Mouse (Mus musculus): Measurements from ENCODE around the gene Tcte1.
A peak's percentile ranks its signal among the peaks of the same experiment; 100 is the strongest.

The Tcte1 gene

GRCm38 (mm10) chr17:45548541-45549512, 25.6 kb downstream of the Tcte1 start:
- no peak for DNase-seq (ENCODE audit: low read depth)

- DNase-seq (ENCODE audit: low read depth), result no peak
These were observed 26.5 kb downstream of the Tcte1 start, which contains the start of gene Tmem151b for GRCm38 (mm10) chr17:45549617-45550181. TSS of gene Tmem151b (minus strand) at chr17:45549677.

GRCm38 (mm10) chr17:45550253-45550652, 27.0 kb downstream of the Tcte1 start:
- no peak for DNase-seq (ENCODE audit: low read depth)

- DNase-seq (ENCODE audit: low read depth), result no peak
These were observed 28.1 kb downstream of the Tcte1 start for GRCm38 (mm10) chr17:45551249-45551796.

GRCm38 (mm10) chr17:45551816-45552451, 28.7 kb downstream of the Tcte1 start:
- DNase-seq (ENCODE audit: low read depth), result no peak

- no peak for DNase-seq (ENCODE audit: low read depth)
These were observed 29.8 kb downstream of the Tcte1 start for GRCm38 (mm10) chr17:45553065-45553464.

GRCm38 (mm10) chr17:45554420-45554819, 31.2 kb downstream of the Tcte1 start:
- DNase-seq (ENCODE audit: low read depth), result no peak

GRCm38 (mm10) chr17:45555452-45556106, 32.3 kb downstream of the Tcte1 start, which contains the start of gene Nfkbie:
TSS of gene Nfkbie (plus strand) at chr17:45555703.
- DNase-seq (ENCODE audit: low read depth), result peak; percentile 90

- no peak for DNase-seq (ENCODE audit: low read depth)
These were observed 32.9 kb downstream of the Tcte1 start for GRCm38 (mm10) chr17:45556107-45556489.

- no peak for DNase-seq (ENCODE audit: low read depth)
These were observed 33.4 kb downstream of the Tcte1 start for GRCm38 (mm10) chr17:45556514-45557245.

- no peak for DNase-seq (ENCODE audit: low read depth)
These were observed 34.1 kb downstream of the Tcte1 start for GRCm38 (mm10) chr17:45557246-45557824.

GRCm38 (mm10) chr17:45557998-45558862, 35.0 kb downstream of the Tcte1 start:
- no peak for DNase-seq (ENCODE audit: low read depth)

GRCm38 (mm10) chr17:45559732-45560525, 36.7 kb downstream of the Tcte1 start:
- no peak for DNase-seq (ENCODE audit: low read depth)

- no peak for DNase-seq (ENCODE audit: low read depth)
These were observed 40.0 kb downstream of the Tcte1 start for GRCm38 (mm10) chr17:45563216-45563615.

- peak; percentile 74 for DNase-seq (ENCODE audit: low read depth)
These were observed 40.7 kb downstream of the Tcte1 start, which contains the start of gene Slc35b2 for GRCm38 (mm10) chr17:45563655-45564530. TSS of gene Slc35b2 (plus strand) at chr17:45563874.

GRCm38 (mm10) chr17:45564531-45565084, 41.4 kb downstream of the Tcte1 start:
- DNase-seq (ENCODE audit: low read depth), result no peak

- no peak for DNase-seq (ENCODE audit: low read depth)
These were observed 41.9 kb downstream of the Tcte1 start for GRCm38 (mm10) chr17:45565103-45565502.

- DNase-seq (ENCODE audit: low read depth), result no peak
These were observed 42.8 kb downstream of the Tcte1 start for GRCm38 (mm10) chr17:45566031-45566359.

All from c-Kit-positive CD71-negative TER-119-negative erythroid progenitor cells, embryonic 14.5 days (primary cell).